Comparison of ENCODE assay signal across 16 mouse cellular contexts in the genomic region with DNA sequence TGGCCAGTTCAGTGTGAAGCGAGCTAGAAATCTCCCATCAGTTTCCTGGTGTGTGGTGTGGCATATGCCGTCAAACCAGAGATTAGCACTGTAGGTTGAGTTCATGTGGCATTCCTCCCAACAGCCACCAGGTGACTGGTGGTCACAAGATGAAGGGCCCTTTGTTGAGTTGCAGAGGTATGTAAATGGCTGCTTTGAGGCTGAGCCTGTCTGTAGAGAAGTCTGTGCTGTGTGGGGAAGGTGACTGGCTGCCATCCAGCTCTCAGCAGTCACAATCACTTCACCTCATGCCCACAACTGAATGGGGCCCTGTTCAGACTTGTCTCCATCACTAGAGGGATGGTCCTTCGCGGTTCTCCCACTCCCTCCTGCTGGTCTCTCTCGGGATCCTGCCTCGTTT. TPM values are rescaled to one million over a fixed set of nuclear protein-coding genes. Genes with fewer than 3 reads are reported as not detected.
DNase-seq lines count a peak whose midpoint lies in the region; ATAC-seq and TF ChIP-seq lines count a peak whose summit lies in the region.
"Had no signal": no experiment of that assay in that cellular context is flagged by ENCODE, and none has a peak within 500 bp of the region (broad histone marks: within the 10 kb centered on the region; RNA-seq: fewer than 3 reads in every experiment).

No protein-coding gene starts in this region.

- H3K27ac ChIP-seq in intestine, embryonic 16.5 days (ENCODE audit: low read length): no peak overlapping the region
- H3K27ac ChIP-seq in intestine, embryonic 15.5 days: no peak overlapping the region
- peak overlapping the region; percentile 83 for H3K27ac ChIP-seq in limb, embryonic 12.5 days
- H3K27ac ChIP-seq: kidney, embryonic 15.5 days; midbrain, embryonic 13.5 days had no signal

- H3K4me1 ChIP-seq in intestine, embryonic 16.5 days (ENCODE audit: control insufficient read depth, insufficient read depth, low read length): 0 out of 2 replicates have a peak, but pooled peaks cover 5% of the 10 kb centered on the region
- peaks cover 7% of the 10 kb centered on the region; the same call in 1 of the 2 replicates for H3K4me1 ChIP-seq in intestine, embryonic 15.5 days (replicated peaks)
- peaks cover 32% of the 10 kb centered on the region for H3K4me1 ChIP-seq in E14TG2a.4 (replicated peaks; ENCODE audit: low read depth, low read length)
- peaks cover 42% of the 10 kb centered on the region for H3K4me1 ChIP-seq in limb, embryonic 12.5 days (replicated peaks)

- H3K4me2 ChIP-seq in intestine, embryonic 16.5 days (ENCODE audit: low read depth, low read length): no peak overlapping the region
- no peak overlapping the region for H3K4me2 ChIP-seq in intestine, embryonic 15.5 days (replicated peaks)
- peak overlapping the region; percentile 6; the same call in 1 of the 2 replicates for H3K4me2 ChIP-seq in limb, embryonic 12.5 days
- H3K4me2 ChIP-seq: heart, embryonic 12.5 days; kidney, embryonic 15.5 days; midbrain, embryonic 13.5 days had no signal

- TF ChIP-seq CTCF in E14TG2a.4 (conservative IDR thresholded peaks at IDR 0.05; ENCODE audit: low read length): no peak
- TF ChIP-seq CTCF in brain, embryonic 14.5 days (IDR thresholded peaks at IDR 0.05; ENCODE audit: borderline replicate concordance, extremely low read depth, insufficient read depth, insufficient read length): no peak

- intact Hi-C loops in left cerebral cortex, postnatal 10 days (cut with DNase I): no loop called here

- no peaks in the 10 kb centered on the region for H3K9me3 ChIP-seq in intestine, embryonic 16.5 days (ENCODE audit: control insufficient read depth, low read length)
- no peaks in the 10 kb centered on the region for H3K9me3 ChIP-seq in intestine, embryonic 15.5 days
- no peaks in the 10 kb centered on the region for H3K9me3 ChIP-seq in E14TG2a.4 (ENCODE audit: low read length)
- H3K9me3 ChIP-seq in limb, embryonic 12.5 days: no peaks in the 10 kb centered on the region
- H3K9me3 ChIP-seq: heart, embryonic 12.5 days; kidney, embryonic 15.5 days; midbrain, embryonic 13.5 days had no signal

- no peak for ATAC-seq in intestine, embryonic 16.5 days
- no peak for ATAC-seq in intestine, embryonic 15.5 days
- peak; percentile 67 for ATAC-seq in limb, embryonic 12.5 days (ENCODE audit: insufficient number of reproducible peaks, insufficient read depth, low FRiP score, low TSS enrichment, low read depth)
- ATAC-seq: midbrain, embryonic 13.5 days had no signal

- no peak for TF ChIP-seq POLR2A in brain, embryonic 14.5 days (IDR thresholded peaks at IDR 0.05; ENCODE audit: borderline replicate concordance, extremely low read depth, insufficient read depth, insufficient read length, poor library complexity, severe bottlenecking)

- no peaks in the 10 kb centered on the region for H3K27me3 ChIP-seq in intestine, embryonic 16.5 days (replicated peaks; ENCODE audit: control insufficient read depth, insufficient read depth, low read length)
- peaks cover under 1% of the 10 kb centered on the region; the same call in 1 of the 2 replicates for H3K27me3 ChIP-seq in intestine, embryonic 15.5 days (replicated peaks)
- H3K27me3 ChIP-seq in E14TG2a.4 (ENCODE audit: insufficient read depth, low read length): peaks cover 49% of the 10 kb centered on the region
- peaks cover 7% of the 10 kb centered on the region for H3K27me3 ChIP-seq in limb, embryonic 12.5 days

- WGBS in intestine, embryonic 16.5 days: 70% methylated on average over 6 of the region's 6 CpGs
- WGBS in intestine, embryonic 15.5 days: 61% methylated on average over 6 of the region's 6 CpGs
- WGBS in limb, embryonic 12.5 days: 56% methylated on average over 6 of the region's 6 CpGs

- H3K9ac ChIP-seq in intestine, embryonic 16.5 days (ENCODE audit: low read depth, low read length): 0 out of 2 replicates have a peak overlapping the region, but pooled peaks have one; percentile 10
- no peak overlapping the region for H3K9ac ChIP-seq in intestine, embryonic 15.5 days
- 0 out of 2 replicates have a peak overlapping the region, but pooled peaks have one; percentile 8 for H3K9ac ChIP-seq in limb, embryonic 12.5 days (replicated peaks)
- H3K9ac ChIP-seq: heart, embryonic 12.5 days; kidney, embryonic 15.5 days; midbrain, embryonic 13.5 days had no signal

- DNase-seq in brain, embryonic 14.5 days (ENCODE audit: low read depth): peak; percentile 49
- DNase-seq in liver: no peak
- DNase-seq in left cerebral cortex, postnatal 10 days (ENCODE audit: extremely low spot score in 1 of 2, low spot score in 2 of 2): no peak
- DNase-seq: cerebellum, adult 11 months; gastrocnemius, postnatal 36 days; left cerebral cortex, postnatal 4 days; thymus, postnatal 4 days had no signal

- H3K4me3 ChIP-seq in intestine, embryonic 16.5 days (ENCODE audit: low read length): no peak overlapping the region
- H3K4me3 ChIP-seq in intestine, embryonic 15.5 days (replicated peaks): no peak overlapping the region
- H3K4me3 ChIP-seq in E14TG2a.4 (replicated peaks; ENCODE audit: low read length): peak overlapping the region; percentile 50; the same call in 1 of the 2 replicates
- H3K4me3 ChIP-seq in limb, embryonic 12.5 days (replicated peaks): 0 out of 2 replicates have a peak overlapping the region, but pooled peaks have one; percentile 6
- H3K4me3 ChIP-seq: erythroblast, embryonic 14.5 days; heart, embryonic 12.5 days; kidney, embryonic 15.5 days; midbrain, embryonic 13.5 days had no signal

- no peaks in the 10 kb centered on the region for H3K36me3 ChIP-seq in intestine, embryonic 16.5 days (ENCODE audit: control insufficient read depth, insufficient read depth, low read length)
- no peaks in the 10 kb centered on the region for H3K36me3 ChIP-seq in intestine, embryonic 15.5 days
- H3K36me3 ChIP-seq in E14TG2a.4 (ENCODE audit: insufficient read depth, low read length): no peaks in the 10 kb centered on the region
- peaks cover 50% of the 10 kb centered on the region for H3K36me3 ChIP-seq in limb, embryonic 12.5 days
- H3K36me3 ChIP-seq: heart, embryonic 12.5 days; kidney, embryonic 15.5 days; midbrain, embryonic 13.5 days had no signal

RNA-seq across cellular contexts. Expression of gene Col9a3, which starts 7.2 kb away (rescaled TPM):
- polyA plus RNA-seq in intestine, embryonic 16.5 days (2015; fragmentation: Nextera tagmentation; extraction: Ambion mirVana): 4.1 and 6.2 TPM in 2 replicates
- 5.5 and 6.7 TPM in 2 replicates for polyA plus RNA-seq in intestine, embryonic 15.5 days (2015; fragmentation: Nextera tagmentation; extraction: Ambion mirVana)
- polyA plus RNA-seq in brain, embryonic 14.5 days (2012; rRNA removed): 31.5 and 37.5 TPM in 2 replicates
- 196 and 224 TPM in 2 replicates for polyA plus RNA-seq in limb, embryonic 12.5 days (2016; fragmentation: Nextera tagmentation; extraction: Ambion mirVana)
- 10 to 100 TPM; 23.4 to 26.5 TPM for total RNA-seq in left cerebral cortex, postnatal 10 days (2021)

RNA-seq across cellular contexts. Expression of gene Ogfr, which starts 15.7 kb away (rescaled TPM):
- 36.6 and 37.5 TPM in 2 replicates for polyA plus RNA-seq in intestine, embryonic 16.5 days (2015; fragmentation: Nextera tagmentation; extraction: Ambion mirVana)
- 42.1 and 44.2 TPM in 2 replicates for polyA plus RNA-seq in intestine, embryonic 15.5 days (2015; fragmentation: Nextera tagmentation; extraction: Ambion mirVana)
- polyA plus RNA-seq in brain, embryonic 14.5 days (2012; rRNA removed): 75.6 and 105 TPM in 2 replicates
- 93.0 and 96.7 TPM in 2 replicates for polyA plus RNA-seq in limb, embryonic 12.5 days (2016; fragmentation: Nextera tagmentation; extraction: Ambion mirVana)
- 10 to 100 TPM; 67.3 to 77.1 TPM for total RNA-seq in left cerebral cortex, postnatal 10 days (2021)

RNA-seq across cellular contexts. Expression of gene Mrgbp, which starts 23.7 kb away (rescaled TPM):
- 19.0 and 20.9 TPM in 2 replicates for polyA plus RNA-seq in intestine, embryonic 16.5 days (2015; fragmentation: Nextera tagmentation; extraction: Ambion mirVana)
- 20.7 and 22.3 TPM in 2 replicates for polyA plus RNA-seq in intestine, embryonic 15.5 days (2015; fragmentation: Nextera tagmentation; extraction: Ambion mirVana)
- polyA plus RNA-seq in brain, embryonic 14.5 days (2012; rRNA removed): 54.3 and 69.8 TPM in 2 replicates
- 39.8 and 44.3 TPM in 2 replicates for polyA plus RNA-seq in limb, embryonic 12.5 days (2016; fragmentation: Nextera tagmentation; extraction: Ambion mirVana)
- total RNA-seq in left cerebral cortex, postnatal 10 days (2021): 10 to 100 TPM; 18.9 to 20.1 TPM

RNA-seq across cellular contexts. Expression of gene Tcfl5, which starts 37.7 kb away (rescaled TPM):
- 0.10 and 0.12 TPM in 2 replicates for polyA plus RNA-seq in intestine, embryonic 16.5 days (2015; fragmentation: Nextera tagmentation; extraction: Ambion mirVana)
- polyA plus RNA-seq in intestine, embryonic 15.5 days (2015; fragmentation: Nextera tagmentation; extraction: Ambion mirVana): 0.13 TPM in 1 of 2 replicates, not detected in the other
- polyA plus RNA-seq in brain, embryonic 14.5 days (2012; rRNA removed): 1.2 and 1.9 TPM in 2 replicates
- 0.30 and 0.47 TPM in 2 replicates for polyA plus RNA-seq in limb, embryonic 12.5 days (2016; fragmentation: Nextera tagmentation; extraction: Ambion mirVana)
- 1 to 10 TPM; 4.1 to 5.6 TPM for total RNA-seq in left cerebral cortex, postnatal 10 days (2021)
- total RNA-seq: gastrocnemius, postnatal 36 days had no signal
- polyA plus RNA-seq: erythroblast, embryonic 14.5 days; small intestine, adult 2 months had no signal

Comparison
In these comparisons a context has a peak if more than half of its experiments do, and no peak if none do; other contexts are left out.
1. H3K4me3 ChIP-seq: peak in E14TG2a.4 (single experiment) and limb, embryonic 12.5 days (single experiment); none in intestine, embryonic 16.5 days (single experiment) and intestine, embryonic 15.5 days (single experiment).